Mouse (Mus musculus): Measurements from ENCODE around the gene Tma7.
A peak's percentile ranks its signal among the peaks of the same experiment; 100 is the strongest.

The Tma7 gene

DNA sequence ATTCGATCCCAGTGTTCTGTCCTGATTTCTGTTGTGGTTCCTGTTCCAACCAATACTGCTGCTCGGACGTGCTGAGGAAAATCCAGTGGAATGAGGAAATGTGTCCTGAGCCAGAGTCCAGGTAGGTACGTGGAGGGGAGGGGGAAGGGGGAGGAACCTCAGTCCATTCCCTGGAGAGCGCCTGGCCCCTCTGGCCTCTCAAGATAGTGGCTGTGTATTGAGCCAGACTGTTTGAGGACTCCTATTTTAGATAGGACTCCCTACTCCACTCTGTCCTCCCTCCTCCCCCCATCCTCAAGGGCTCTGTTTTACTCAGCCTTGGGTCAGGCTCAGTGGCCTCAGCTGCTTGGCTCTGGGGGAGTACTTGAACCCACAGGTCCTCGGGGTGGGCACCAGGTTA, 41.5 kb downstream of the Tma7 start:
- no peak for DNase-seq (ENCODE audit: low read depth)

- no peak for DNase-seq (ENCODE audit: low read depth)
These were observed 42.2 kb downstream of the Tma7 start for GRCm38 (mm10) chr9:109040216-109040615.

- DNase-seq (ENCODE audit: low read depth), result no peak
These were observed 42.7 kb downstream of the Tma7 start for GRCm38 (mm10) chr9:109039681-109040080.

GRCm38 (mm10) chr9:109038901-109039364, 43.5 kb downstream of the Tma7 start:
- peak; percentile 77 for DNase-seq (ENCODE audit: low read depth)

DNA sequence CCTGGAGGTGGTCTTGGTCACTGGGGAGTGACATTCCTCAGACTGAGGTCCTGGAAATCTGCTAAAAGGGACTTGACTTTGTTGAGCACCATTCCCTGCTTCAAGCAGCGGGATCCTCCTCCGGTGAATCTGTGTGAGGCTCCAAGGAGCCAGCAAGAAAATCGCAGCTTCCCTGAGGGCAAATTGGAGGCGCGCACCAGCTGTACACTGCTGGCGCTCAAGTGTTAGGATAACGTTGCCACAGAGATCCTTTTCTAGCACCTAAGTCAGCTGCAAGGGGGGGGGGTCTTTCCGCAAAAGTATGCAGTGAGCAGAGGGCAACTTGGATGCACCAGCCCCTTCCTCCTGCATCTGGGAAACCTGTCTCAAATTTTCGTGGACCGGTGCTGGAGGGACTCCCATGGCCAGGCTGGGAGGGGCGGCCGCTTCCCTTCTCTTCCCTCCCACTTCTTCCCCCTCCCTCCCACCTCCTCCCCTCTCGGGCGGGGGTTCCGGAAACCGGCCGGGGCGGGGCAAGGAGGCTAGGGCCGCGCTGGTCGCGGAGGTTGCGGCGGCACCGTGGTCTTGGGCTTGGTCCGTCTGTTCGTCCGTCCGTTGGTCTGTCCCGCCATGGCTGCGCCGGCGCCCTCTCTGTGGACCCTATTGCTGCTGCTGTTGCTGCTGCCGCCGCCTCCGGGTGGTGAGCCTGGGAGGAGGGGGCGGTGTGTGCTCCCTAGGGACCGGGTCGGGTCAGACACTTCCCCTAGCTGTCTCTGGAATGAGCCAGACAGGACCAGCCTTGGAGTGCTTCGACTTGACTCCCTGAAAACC, 44.1 kb downstream of the Tma7 start, which contains the start of gene Shisa5:
Gene Shisa5 (plus strand): TSS at position 480 of the 810 bp plus-strand sequence.
- peak; percentile 75 for DNase-seq (ENCODE audit: low read depth)

DNA sequence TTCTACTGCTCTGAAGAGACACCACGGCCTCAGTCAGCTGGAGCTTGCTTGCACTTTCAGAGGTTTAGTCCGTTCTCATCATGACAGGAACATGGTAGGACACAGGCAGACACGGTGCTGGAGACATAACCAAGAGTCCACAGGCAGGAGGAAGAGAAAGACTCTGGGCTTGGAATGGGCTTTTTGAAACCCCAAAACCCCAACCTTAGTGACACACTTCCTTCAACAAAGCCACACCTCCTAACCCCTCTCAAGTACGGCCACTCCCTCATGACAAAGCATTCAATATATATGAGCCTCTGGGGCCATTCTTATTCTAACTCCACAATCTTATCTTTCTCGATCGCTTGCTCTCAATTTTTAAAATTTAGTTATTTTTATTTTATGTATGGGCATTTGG, 50.0 kb downstream of the Tma7 start:
- peak; percentile 43 for DNase-seq (ENCODE audit: low read depth)

- DNase-seq (ENCODE audit: low read depth), result no peak
These were observed 50.7 kb downstream of the Tma7 start for GRCm38 (mm10) chr9:109031686-109032085.

DNA sequence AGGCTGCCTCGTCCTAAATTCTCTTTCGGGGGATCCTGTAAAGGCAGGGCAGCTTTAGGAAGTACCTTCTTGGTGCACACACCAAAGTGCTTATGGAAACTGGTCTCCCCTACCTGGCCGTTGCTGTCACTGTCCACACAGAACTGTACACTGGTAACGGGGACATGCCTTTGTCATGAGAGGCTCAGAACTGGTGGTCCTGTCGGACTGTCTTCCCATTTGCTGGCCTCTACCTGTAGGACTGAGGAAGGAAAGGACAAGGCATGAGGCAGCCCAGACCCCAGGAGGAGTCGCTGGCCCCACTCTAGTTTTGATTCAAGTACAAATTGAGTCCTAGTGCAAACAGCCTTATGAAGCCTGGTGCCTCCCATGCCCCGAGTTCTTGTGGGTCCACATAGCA, 51.4 kb downstream of the Tma7 start:
- DNase-seq (ENCODE audit: low read depth), result no peak

DNA sequence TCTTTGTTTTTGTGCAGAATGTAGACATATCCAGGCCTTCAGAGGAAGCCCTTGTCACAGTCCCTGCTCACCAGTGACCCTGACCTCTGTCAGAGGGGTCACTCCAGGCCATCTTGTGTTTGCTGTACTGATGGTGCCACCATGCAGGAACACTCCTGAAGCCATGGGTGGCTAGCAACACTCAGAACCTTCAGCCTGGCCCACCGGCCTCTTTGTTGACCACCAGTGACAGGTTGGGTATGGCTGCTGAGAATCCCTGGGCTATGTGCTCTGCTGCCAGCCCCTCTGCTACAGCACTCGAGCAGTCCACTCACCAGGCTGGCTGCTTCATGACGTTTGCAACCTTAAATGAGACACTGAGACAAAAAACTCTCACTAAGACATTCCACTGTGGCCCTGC, 52.1 kb downstream of the Tma7 start:
- no peak for DNase-seq (ENCODE audit: low read depth)

DNA sequence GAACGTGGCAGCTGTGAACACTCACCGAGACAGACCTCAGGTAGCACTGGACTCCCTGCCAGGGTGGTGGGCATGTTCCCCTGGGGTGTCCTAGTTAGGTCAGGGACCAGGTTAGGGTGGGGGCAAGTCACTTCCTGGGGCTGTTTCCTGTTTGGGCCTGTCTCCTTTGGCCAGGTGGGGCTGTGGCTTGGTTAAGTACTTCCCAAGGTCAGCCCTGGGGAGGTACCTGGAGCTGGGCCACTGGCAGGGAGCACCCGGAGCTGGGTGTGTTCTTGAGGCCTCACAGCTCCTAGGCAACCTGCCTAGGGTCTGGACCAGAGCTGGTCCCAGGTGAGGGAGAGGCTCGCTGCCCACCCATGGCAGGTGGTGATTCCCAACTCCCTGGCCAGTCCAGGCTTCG, 53.5 kb downstream of the Tma7 start:
- no peak for DNase-seq (ENCODE audit: low read depth)

DNA sequence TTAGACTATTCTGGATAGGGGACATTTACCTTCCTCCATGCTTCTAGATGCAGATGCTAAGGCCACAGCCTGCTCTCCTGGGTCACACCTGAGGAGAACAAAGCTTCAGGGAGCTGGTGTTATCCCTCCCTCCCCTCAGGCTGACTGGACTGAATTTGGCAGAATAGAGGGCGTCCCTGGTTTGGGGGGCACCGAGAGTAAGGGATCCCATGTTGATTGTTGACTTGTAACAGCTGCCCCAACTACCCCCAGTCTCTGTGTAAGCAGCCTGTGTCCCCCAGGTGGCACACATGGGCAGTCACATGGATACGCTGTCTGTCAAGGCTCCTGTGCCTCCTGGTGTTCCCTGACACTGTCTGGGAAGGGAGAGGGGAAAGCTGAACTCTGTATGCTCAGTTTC, 54.0 kb downstream of the Tma7 start:
- no peak for DNase-seq (ENCODE audit: low read depth)

DNA sequence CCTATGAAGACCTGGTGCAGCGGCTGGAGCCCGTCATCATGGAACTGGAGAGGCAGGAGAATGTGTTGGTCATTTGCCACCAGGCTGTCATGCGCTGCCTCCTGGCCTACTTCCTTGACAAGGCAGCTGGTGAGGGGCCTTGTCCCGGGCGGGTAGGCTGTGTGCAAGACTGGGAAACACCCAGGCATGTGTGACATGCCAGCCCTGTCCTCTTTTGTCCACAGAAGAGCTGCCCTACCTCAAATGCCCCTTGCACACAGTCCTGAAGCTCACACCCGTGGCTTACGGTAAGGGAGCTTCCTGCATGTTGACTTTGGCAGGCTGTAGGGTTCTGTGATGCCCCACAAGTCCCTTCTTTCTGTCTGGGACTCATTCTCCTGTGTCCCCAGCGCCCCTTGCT, 54.9 kb downstream of the Tma7 start:
- no peak for DNase-seq (ENCODE audit: low read depth)

Data from 416B (cell line).